Mouse (Mus musculus) Patski (cell line): ENCODE data around the gene Gli1. TPM values are rescaled to one million over a fixed set of nuclear protein-coding genes. Genes with fewer than 3 reads are reported as not detected.
A peak's percentile ranks its signal among the peaks of the same experiment; 100 is the strongest.

Experiments used
- ATAC-seq: fragments of 100-300 bp; one replicate; pipeline ENCODE4 v1.8.0; 2021
- CTCF ChIA-PET: fragments of 350-600 bp; sonication (Branson Sonifier 250); formaldehyde crosslinking; loops from one replicate; lab custom pipeline; 2022; ENCODE audit warnings: inconsistent platforms; lab: Charles Lee
- POLR2A ChIA-PET: fragments of 350-600 bp; sonication (Branson Sonifier 250); formaldehyde crosslinking; loops from one replicate; lab custom pipeline; 2022; ENCODE audit warnings: antibody characterized with exemption, inconsistent platforms; lab: Charles Lee
- DNase-seq: peaks from one replicate; pipeline ENCODE4 v3.0.0-alpha.2; 2011; ENCODE audit warnings: low read depth, low spot score
- H3K27me3 ChIP-seq: fragments of 371-371 bp; one replicate; pipeline ENCODE4 v1.5.1; 2021
- CTCF ChIP-seq: fragments of 100-300 bp; IDR thresholded peaks from one replicate; pipeline ENCODE4 v1.5.1; 2021
- in situ Hi-C: fragments of 300-500 bp; cut with MboI; formaldehyde crosslinking; loops from 3 replicates; pipeline ENCODE4 v1.11.1; 2018; ENCODE audit warnings: low pct_unique_long_range_greater_than_20kb, mixed read lengths
- polyA plus RNA-seq: library from polyadenylated mRNA; unstranded; gene quantifications from one replicate; pipeline ENCODE4 v1.2.3, GENCODE M21; 2021

Gene Gli1
- polyA plus RNA-seq, 1 experiment from 2014 or later: 0.23 TPM

DNA sequence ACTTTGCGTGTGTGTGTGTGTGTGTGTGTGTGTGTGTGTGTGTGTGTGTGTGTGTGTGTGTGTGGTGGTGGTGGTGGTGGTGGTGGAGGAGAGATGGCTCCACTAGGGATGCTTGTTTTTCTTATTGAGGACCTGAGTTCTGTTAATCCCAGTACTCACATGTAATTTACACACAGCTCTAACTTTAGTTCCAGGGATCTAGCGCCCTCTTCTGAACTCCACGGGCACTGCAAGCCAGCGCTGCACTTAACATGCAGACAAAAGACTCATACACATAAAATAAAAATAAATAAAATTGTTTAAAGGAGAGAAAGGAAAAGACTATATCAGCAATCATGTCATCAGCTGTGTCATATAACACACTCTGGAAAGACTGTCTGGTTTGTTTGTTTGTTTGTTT is 7.2 kb upstream of the Gli1 start:
- ChIA-PET CTCF (no interaction called here), POLR2A (no interaction called here)
- ATAC-seq (no peak), DNase-seq (no peak)
- in situ Hi-C loops: no loop called here
- peaks cover under 1% of the 10 kb centered on the region for H3K27me3 ChIP-seq
- TF ChIP-seq CTCF: no peak

GRCm38 (mm10) chr10:127346173-127346572 is 4.4 kb upstream of the Gli1 start:
- no peaks in the 10 kb centered on the region for H3K27me3 ChIP-seq
- ChIA-PET CTCF (no interaction called here), POLR2A (no interaction called here)
- ATAC-seq: no peak
- TF ChIP-seq CTCF: no peak
- no peak for DNase-seq
- in situ Hi-C loops: no loop called here

- in situ Hi-C loops: no loop called here
- peaks cover 2% of the 10 kb centered on the region for H3K27me3 ChIP-seq
- ChIA-PET CTCF (interaction anchor here (1.0 to 1.7 kb wide), 4 partner anchors 10 to 82 kb away, joined by 3 to 5 read pairs (median 3); no protein-coding TSS in a partner anchor), POLR2A (no interaction called here)
- TF ChIP-seq CTCF: no peak
- DNase-seq (no peak), ATAC-seq (no peak)
Measured at GRCm38 (mm10) chr10:127343029-127343428, 1.3 kb upstream of the Gli1 start.

- no peak for TF ChIP-seq CTCF
- in situ Hi-C loops: no loop called here
- DNase-seq (no peak), ATAC-seq (no peak)
- POLR2A ChIA-PET: no interaction called here
- CTCF ChIA-PET: interaction anchor here (0.7 to 1.5 kb wide), 2 partner anchors 10 to 59 kb away, joined by 3 read pairs; no protein-coding TSS in a partner anchor
- H3K27me3 ChIP-seq: peaks cover 2% of the 10 kb centered on the region
Measured at GRCm38 (mm10) chr10:127341360-127341690, 449 bp downstream of the Gli1 start.

DNA sequence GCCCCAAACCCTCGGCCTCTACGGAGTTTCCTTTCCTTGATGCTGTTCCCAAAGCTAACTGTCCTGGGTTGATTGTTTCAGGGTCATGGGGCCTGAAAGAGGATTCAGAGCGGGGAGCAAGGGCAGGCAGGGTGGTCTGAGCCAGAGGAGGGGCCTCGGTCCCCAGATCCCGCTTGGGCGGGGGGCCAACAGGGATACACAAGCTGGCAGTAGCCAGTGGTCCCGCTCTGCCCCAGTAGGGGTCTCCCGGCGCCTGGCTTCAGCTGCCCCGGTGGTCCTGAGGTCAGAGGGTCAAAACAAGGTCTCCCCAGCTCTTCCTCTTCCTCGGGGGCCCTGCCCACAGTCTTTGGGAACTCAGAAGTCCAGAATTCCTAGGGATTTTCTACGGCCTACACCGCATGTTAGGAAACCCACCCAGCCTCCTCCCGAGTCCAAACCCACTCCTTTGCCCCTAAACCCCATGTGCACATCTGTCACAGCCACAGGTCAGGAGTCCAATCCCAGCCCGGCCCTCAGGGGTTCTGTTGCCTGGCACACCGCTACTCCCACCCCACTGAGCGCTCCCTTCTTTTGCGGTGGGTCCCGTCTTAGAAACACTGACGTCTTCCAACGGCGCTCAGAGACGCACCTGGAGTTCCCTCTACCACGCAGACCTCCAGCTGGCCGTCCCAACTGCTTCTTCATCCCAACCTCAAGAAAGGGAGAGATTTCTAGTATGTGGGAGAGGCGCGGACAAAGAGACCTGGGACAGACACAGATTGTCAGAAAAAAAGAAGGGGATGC is 1.0 kb downstream of the Gli1 start:
- POLR2A ChIA-PET: no interaction called here
- CTCF ChIA-PET: no interaction called here
- TF ChIP-seq CTCF: no peak
- ATAC-seq (no peak), DNase-seq (no peak)
- in situ Hi-C loops: no loop called here
- peaks cover 2% of the 10 kb centered on the region for H3K27me3 ChIP-seq

DNA sequence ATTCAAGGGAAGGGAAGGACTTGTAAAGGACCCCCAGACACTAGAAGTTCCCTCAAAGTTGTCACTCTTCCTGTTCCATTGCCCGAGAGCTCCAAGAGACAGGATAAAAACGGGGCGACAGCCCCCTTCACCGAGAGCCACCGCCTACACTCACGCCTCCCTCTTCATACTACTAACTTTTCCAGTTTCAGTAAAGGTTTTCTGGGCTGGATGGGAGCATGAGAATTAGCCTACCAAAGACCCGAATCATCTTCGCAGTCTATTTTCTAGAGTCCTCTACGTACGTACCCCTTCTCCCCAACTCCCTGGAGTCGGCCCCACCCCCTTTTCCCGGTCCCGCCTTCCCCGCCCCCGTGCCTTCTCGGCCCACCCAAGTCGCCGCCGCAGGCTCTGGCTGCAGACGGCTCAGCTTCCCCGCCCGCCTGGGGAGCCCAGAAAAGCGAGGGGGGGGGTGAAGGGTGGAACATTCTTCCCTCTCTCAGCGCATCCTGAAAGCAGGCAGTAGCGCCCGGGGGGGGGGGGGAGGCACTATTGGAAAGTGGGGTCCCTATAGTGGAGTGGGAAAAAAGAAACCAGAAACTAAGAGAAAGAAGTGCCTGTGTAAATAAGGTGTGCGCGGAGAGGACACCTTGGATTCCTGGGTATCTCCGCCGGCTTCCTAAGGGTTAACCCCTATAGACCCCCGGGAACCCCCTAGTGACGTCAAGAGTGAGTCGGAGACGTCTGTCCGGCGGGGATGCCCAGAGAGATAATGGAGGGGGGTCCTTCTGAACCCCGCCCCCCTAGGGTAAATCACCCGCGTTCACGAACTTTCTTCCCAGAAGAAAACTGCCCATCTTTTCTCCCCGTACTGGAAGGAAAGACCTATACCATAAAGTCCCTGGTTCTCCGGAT is 1.8 kb downstream of the Gli1 start:
- DNase-seq (no peak), ATAC-seq (no peak)
- POLR2A ChIA-PET: interaction anchor here (0.9 kb wide), 1 partner anchor 40 kb away, joined by 3 read pairs; the partner anchor contains the start of gene R3hdm2
- peaks cover 5% of the 10 kb centered on the region for H3K27me3 ChIP-seq
- in situ Hi-C loops: no loop called here
- CTCF ChIA-PET: interaction anchor here (0.6 to 2.3 kb wide), 13 partner anchors 11 to 197 kb away, joined by 3 to 17 read pairs (median 4); partner anchors contain the start of genes Arhgap9, Mars and R3hdm2
- TF ChIP-seq CTCF: no peak

DNA sequence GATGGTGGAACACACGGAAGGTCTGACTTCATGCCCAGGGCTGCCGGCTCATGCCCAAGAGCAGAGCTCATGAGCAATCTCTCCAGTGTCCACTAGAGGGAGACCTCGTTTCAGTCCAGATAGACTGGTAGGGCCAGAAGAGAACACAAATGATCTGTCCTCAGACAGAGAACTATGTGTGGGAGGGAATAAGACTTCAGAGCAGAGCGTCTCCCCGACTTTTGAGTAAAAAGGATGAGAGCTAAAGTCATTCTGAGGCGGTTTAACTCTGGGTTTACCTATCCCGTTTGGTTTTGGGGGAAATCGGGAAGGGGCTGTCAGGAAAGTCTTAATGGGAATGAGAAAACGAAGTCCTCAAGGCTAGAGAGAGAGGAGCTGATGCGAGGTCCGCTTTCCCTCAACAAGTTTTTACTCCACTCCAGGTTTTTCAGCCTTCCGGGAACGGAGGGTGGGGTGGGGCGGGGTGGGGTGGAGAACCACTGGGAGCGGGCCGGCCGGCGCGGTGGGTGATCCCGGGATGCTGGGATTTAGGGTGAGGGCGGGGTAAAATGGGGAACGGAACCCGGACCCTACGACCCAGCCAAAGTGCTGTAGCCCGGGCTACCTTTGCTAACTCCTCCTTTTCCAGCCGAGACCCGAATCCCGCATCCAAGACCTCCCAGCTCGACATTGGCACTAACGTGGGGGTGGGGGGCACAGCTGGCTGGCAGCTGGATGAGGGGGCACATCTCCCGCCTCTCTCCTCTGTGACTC is 2.7 kb downstream of the Gli1 start:
- ChIA-PET POLR2A (interaction anchor here (0.9 kb wide), 1 partner anchor 41 kb away, joined by 3 read pairs; the partner anchor contains the start of gene R3hdm2), CTCF (interaction anchor here (0.6 to 2.3 kb wide), 19 partner anchors 9 to 198 kb away, joined by 3 to 17 read pairs (median 3); partner anchors contain the start of genes Arhgap9, Mars and R3hdm2)
- peaks cover 7% of the 10 kb centered on the region for H3K27me3 ChIP-seq
- no peak for TF ChIP-seq CTCF
- in situ Hi-C loops: no loop called here
- peak; percentile 75 for ATAC-seq
- DNase-seq: peak; percentile 75

GRCm38 (mm10) chr10:127337536-127338099 is 4.2 kb downstream of the Gli1 start:
- ATAC-seq: no peak
- POLR2A ChIA-PET: interaction anchor here (0.6 kb wide), 1 partner anchor 44 kb away, joined by 5 read pairs; no protein-coding TSS in a partner anchor
- CTCF ChIA-PET: interaction anchor here (1.1 to 2.3 kb wide), 5 partner anchors 8 to 175 kb away, joined by 3 to 17 read pairs (median 4); partner anchors contain the start of gene Arhgap9

DNA sequence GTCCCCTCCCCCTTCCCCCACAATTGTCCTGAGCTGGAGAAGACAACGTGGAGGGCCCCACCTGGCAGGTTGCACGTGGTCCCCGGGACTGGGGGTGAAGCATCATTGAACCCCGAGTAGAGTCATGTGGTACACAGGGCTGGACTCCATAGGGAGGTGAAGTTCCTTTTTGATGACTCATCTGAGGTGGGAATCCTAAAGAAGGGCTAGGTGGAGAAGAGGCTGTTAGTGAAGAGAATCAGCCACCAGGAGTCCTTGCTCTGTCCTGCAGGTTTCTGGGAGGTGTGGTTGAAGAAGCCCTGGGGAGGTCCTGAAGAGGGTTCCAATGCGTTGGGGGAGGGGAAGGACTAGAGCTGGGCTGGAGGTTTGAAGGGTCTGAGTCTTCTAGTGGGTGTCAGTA is 4.8 kb downstream of the Gli1 start:
- DNase-seq: no peak

More at GRCm38 (mm10) chr10:127337536-127338099, 4.2 kb downstream of the Gli1 start:
- peaks cover 7% of the 10 kb centered on the region for H3K27me3 ChIP-seq
- TF ChIP-seq CTCF: no peak
- in situ Hi-C loops: no loop called here
- no peak for DNase-seq

More for the DNA sequence above, 4.8 kb downstream of the Gli1 start:
- no peak for ATAC-seq
- in situ Hi-C loops: no loop called here
- ChIA-PET POLR2A (no interaction called here), CTCF (no interaction called here)
- TF ChIP-seq CTCF: no peak
- H3K27me3 ChIP-seq: peaks cover 7% of the 10 kb centered on the region
